Mouse (Mus musculus): ENCODE results near the gene Mrrf.

Mrrf gene

GRCm38 (mm10) chr2:36234526-36235368, 98.6 kb downstream of the Mrrf start:
- DNase-seq = no peak

DNA sequence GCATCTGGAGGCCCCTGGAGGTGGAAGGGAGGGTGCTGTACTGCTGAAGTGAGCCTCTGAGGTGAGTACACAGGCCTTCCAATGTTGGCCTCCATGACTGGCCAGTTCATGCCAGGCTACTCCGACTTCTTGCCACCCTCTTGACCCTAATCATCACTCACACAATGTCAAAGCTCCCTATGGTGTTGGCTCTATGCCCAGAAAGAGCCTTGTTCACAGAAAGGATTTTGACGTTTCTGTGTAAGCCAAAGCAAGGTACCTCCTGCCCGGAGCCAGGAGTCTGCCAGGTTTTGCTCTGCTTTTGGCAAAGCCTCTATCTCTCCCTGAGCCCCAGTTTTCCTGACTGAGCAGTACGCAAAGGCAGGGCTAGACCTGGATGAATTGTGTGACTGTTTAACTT, 99.7 kb downstream of the Mrrf start:
- DNase-seq = peak; percentile 89

DNA sequence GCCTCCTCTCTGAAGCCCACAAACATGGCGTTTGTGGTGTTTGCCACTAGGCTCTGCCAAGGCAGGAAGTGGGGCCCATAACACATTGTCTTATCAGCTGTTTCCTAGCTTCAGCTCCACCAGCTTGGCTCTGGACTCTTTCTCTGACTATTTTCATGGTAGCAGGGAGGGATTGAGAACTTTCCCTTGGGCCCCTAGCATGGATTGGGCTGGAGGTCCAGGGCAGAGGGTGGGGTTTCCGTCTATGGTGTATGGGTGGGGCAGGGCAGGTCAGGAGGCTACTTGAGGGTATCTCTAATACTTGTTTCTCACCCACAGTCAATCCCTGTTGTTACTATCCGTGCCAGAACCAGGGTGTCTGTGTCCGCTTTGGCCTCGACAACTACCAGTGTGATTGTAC, 100.7 kb downstream of the Mrrf start:
- DNase-seq = no peak

DNA sequence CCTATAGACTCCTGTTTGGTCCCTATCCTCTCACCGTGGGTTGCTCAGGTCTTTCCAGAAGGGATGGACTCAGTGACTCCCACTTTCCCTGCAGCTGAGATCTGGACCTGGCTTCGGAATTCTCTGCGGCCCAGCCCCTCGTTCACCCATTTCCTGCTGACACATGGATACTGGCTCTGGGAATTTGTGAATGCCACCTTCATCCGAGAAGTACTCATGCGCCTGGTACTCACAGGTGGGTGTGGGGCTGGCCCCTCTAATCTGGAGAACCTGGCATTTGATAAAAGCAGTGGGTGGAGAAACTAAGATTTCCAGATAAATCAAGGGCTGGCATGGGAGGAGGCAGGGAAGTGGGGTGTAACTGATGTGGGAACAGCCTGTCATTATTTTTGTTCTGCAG, 101.4 kb downstream of the Mrrf start:
- DNase-seq = no peak

DNA sequence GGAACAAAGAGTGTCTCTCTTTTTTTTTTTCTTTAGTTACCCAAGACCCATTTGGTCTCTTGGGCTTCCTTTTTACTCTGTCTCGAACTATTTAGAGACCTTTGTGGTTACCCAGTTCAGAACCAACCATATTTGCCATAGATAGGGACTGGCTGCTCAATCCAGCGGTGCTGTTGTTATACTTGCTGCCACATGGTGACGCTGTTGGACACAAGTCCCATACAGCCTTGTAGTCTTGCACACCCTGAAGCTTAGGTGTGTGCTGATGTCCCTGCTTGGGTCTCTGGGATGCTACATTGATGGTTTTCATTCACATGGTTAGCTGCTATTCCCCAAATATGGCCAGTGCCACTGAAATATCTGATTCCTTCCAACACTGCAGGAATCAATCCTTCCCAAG, 102.3 kb downstream of the Mrrf start:
- DNase-seq = no peak

GRCm38 (mm10) chr2:36238951-36239350, 102.8 kb downstream of the Mrrf start:
- DNase-seq = no peak
